Mouse (Mus musculus) Patski (cell line): Measurements from ENCODE around the gene Coq2. TPM values are rescaled to one million over a fixed set of nuclear protein-coding genes. Genes with fewer than 3 reads are reported as not detected.

ENCODE experiments used
- ATAC-seq: fragments of 100-300 bp; one replicate; pipeline ENCODE4 v1.8.0; 2021
- CTCF ChIA-PET: fragments of 350-600 bp; sonication (Branson Sonifier 250); formaldehyde crosslinking; loops from one replicate; lab custom pipeline; 2022; ENCODE audit warnings: inconsistent platforms; lab: Charles Lee
- POLR2A ChIA-PET: fragments of 350-600 bp; sonication (Branson Sonifier 250); formaldehyde crosslinking; loops from one replicate; lab custom pipeline; 2022; ENCODE audit warnings: antibody characterized with exemption, inconsistent platforms; lab: Charles Lee
- DNase-seq: peaks from one replicate; pipeline ENCODE4 v3.0.0-alpha.2; 2011; ENCODE audit warnings: low read depth, low spot score
- H3K27me3 ChIP-seq: fragments of 371-371 bp; one replicate; pipeline ENCODE4 v1.5.1; 2021
- CTCF ChIP-seq: fragments of 100-300 bp; IDR thresholded peaks from one replicate; pipeline ENCODE4 v1.5.1; 2021
- in situ Hi-C: fragments of 300-500 bp; cut with MboI; formaldehyde crosslinking; loops from 3 replicates; pipeline ENCODE4 v1.11.1; 2018; ENCODE audit warnings: low pct_unique_long_range_greater_than_20kb, mixed read lengths
- polyA plus RNA-seq: library from polyadenylated mRNA; unstranded; gene quantifications from one replicate; pipeline ENCODE4 v1.2.3, GENCODE M21; 2021

Coq2 gene
- 83.6 TPM for polyA plus RNA-seq

GRCm38 (mm10) chr5:100674711-100675376 is at the start of gene Coq2:
Coq2 (minus strand) TSS chr5:100675140.
- peak; percentile 99 for TF ChIP-seq CTCF
- no peaks in the 10 kb centered on the region for H3K27me3 ChIP-seq
- peak; percentile 82 for ATAC-seq
- POLR2A ChIA-PET: interaction anchor here (0.6 kb wide), 1 partner anchor 27 kb away, joined by 5 read pairs; no protein-coding TSS in a partner anchor
- CTCF ChIA-PET: interaction anchor here (0.7 to 1.7 kb wide), 32 partner anchors 10 to 240 kb away, joined by 3 to 11 read pairs (median 4); partner anchors contain the start of genes Abraxas1, Gpat3, Helq and Mrps18c
- peak; percentile 61 for DNase-seq
- in situ Hi-C loops: loop anchor here (5.0 kb wide), 1 partner anchor 142 kb away; no protein-coding TSS in a partner anchor

DNA sequence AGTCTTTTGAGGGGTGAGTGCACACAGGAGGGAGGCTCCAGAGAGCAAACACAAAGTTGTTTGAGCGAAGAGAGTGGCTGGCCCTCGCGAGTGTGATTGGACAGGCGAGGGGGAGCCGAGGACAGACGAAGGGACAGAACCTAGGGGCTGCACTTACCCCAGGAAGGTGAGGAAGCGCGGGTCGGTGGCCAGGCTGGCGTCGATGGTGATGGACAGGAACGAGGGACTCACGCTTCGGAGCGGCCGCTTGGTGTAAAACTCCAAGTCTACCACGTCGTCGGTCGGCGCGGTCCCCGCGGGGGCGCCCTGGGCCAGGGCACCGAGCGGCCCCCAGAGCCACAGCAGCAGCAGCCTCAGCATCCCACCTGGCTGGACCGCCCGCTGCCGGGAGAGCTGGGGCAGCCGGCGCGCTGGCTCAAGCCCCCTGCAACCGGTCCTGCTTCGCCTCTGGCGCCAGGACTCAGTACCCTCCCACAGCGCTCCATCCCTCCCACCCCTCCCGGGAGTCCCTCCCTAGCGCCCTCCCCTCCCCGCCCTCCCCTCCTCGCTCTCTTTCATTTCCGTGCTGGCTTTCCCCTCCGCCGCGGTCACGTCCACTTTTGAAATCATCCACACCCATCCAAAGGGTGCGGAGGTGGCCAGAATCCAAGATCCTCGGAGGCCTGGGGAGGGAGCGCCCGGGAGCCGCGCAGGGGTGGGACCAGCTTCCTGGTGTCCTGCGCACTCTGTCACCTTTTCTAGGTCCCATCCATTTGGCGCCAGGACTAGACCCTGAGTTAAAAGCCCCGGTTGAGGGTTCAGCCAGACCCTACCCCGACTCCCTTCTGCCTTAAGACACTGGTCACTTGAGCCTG is 44.5 kb upstream of the Coq2 start, which contains the start of gene Hpse:
Gene Hpse (minus strand): TSS at position 482 of the 854 bp plus-strand sequence.
- ChIA-PET POLR2A (no interaction called here), CTCF (no interaction called here)
- in situ Hi-C loops: loop anchor here (25.0 kb wide), 1 partner anchor 968 kb away; no protein-coding TSS in a partner anchor
- ATAC-seq (no peak), DNase-seq (no peak)
- no peak for TF ChIP-seq CTCF
- H3K27me3 ChIP-seq: no peaks in the 10 kb centered on the region

GRCm38 (mm10) chr5:100716762-100717161 is 41.8 kb upstream of the Coq2 start:
- no peak for ATAC-seq
- CTCF ChIA-PET: interaction anchor here (0.9 to 1.1 kb wide), 2 partner anchors 31 to 42 kb away, joined by 3 read pairs; partner anchors contain the start of gene Coq2

DNA sequence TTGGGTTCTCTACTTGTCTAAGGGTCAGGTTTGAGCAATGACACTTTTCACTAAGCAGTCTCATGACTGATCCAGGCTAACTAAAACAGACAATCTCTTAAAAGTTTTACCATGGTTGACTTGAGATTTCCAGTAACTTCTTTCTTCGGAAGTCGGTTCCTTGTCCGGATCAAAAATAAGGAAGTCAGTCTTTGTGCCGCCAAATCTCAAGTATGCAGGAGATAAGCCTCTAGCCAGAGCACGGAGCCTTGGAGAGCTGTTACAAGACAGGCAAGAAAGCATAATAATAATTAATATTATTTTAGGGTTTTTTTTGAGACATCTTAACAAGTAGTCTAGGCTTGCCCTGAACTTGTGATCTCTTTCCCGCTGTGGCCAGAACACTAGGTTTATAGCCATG is 36.3 kb upstream of the Coq2 start:
- ATAC-seq: no peak
- ChIA-PET CTCF (no interaction called here), POLR2A (no interaction called here)
- in situ Hi-C loops: loop anchor here (25.0 kb wide), 1 partner anchor 976 kb away; no protein-coding TSS in a partner anchor
- no peak for DNase-seq
- no peak for TF ChIP-seq CTCF
- H3K27me3 ChIP-seq: no peaks in the 10 kb centered on the region

More at GRCm38 (mm10) chr5:100716762-100717161, 41.8 kb upstream of the Coq2 start:
- POLR2A ChIA-PET: no interaction called here
- TF ChIP-seq CTCF: no peak
- in situ Hi-C loops: loop anchor here (25.0 kb wide), 1 partner anchor 971 kb away; no protein-coding TSS in a partner anchor
- DNase-seq: no peak
- H3K27me3 ChIP-seq: no peaks in the 10 kb centered on the region

DNA sequence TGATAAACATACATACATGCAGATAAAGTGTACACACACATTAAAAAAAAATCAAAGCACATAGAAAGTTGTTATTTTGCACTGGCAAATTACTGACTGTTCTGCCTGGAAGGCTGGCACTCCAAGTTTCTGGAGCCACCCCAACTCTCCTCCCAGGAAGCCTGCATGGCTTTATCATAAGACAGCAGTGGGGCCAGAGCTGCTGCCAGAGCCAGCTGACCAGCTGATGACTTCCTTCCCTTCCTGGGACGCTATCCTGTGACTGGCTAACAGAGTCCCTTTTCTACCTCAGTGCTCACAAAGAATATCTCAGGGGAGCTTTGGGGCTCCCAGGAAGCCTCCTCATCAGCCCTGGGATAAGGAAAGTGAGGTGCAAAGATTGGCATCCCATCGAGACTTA is 35.1 kb upstream of the Coq2 start:
- ChIA-PET CTCF (interaction anchor here (0.6 kb wide), 1 partner anchor 126 kb away, joined by 3 read pairs; no protein-coding TSS in a partner anchor), POLR2A (no interaction called here)
- ATAC-seq (no peak), DNase-seq (no peak)
- in situ Hi-C loops: loop anchor here (25.0 kb wide), 1 partner anchor 977 kb away; no protein-coding TSS in a partner anchor
- TF ChIP-seq CTCF: no peak
- H3K27me3 ChIP-seq: no peaks in the 10 kb centered on the region

DNA sequence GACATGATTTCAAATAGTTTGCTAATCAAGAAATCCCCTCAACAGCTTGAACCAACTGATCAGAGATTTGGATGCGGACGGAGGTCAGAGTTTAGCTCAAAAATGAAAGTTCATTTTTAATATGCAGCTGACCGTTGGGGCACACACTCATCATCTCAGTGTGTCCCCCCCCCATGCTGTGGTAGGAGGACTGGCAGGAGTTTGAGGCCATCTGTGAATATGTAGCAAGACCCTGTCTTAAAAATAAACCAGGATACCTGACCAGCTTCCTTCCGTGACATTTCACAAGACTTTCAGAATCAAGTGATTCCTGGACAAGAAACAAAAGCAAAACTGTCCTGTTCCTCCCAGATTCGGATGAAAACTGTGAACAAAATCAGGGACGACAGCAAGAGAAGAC is 34.1 kb upstream of the Coq2 start:
- TF ChIP-seq CTCF: no peak
- no peaks in the 10 kb centered on the region for H3K27me3 ChIP-seq
- POLR2A ChIA-PET: no interaction called here
- in situ Hi-C loops: loop anchor here (25.0 kb wide), 1 partner anchor 978 kb away; no protein-coding TSS in a partner anchor
- CTCF ChIA-PET: no interaction called here
- no peak for DNase-seq
- ATAC-seq: no peak

GRCm38 (mm10) chr5:100706675-100707074 is 31.7 kb upstream of the Coq2 start:
- in situ Hi-C loops: loop anchor here (25.0 kb wide), 1 partner anchor 981 kb away; no protein-coding TSS in a partner anchor
- peak; percentile 20 for DNase-seq
- TF ChIP-seq CTCF: no peak
- POLR2A ChIA-PET: interaction anchor here (0.6 kb wide), 1 partner anchor 44 kb away, joined by 6 read pairs; no protein-coding TSS in a partner anchor
- peak; percentile 18 for ATAC-seq
- no peaks in the 10 kb centered on the region for H3K27me3 ChIP-seq
- CTCF ChIA-PET: interaction anchor here (0.9 to 1.6 kb wide), 5 partner anchors 11 to 35 kb away, joined by 3 to 5 read pairs (median 5); partner anchors contain the start of gene Coq2

GRCm38 (mm10) chr5:100704272-100704671 is 29.3 kb upstream of the Coq2 start:
- POLR2A ChIA-PET: interaction anchor here (0.5 kb wide), 1 partner anchor 14 kb away, joined by 7 read pairs; no protein-coding TSS in a partner anchor
- no peaks in the 10 kb centered on the region for H3K27me3 ChIP-seq
- TF ChIP-seq CTCF: peak; percentile 77
- in situ Hi-C loops: loop anchor here (25.0 kb wide), 1 partner anchor 983 kb away; no protein-coding TSS in a partner anchor
- CTCF ChIA-PET: interaction anchor here (1.8 kb wide), 1 partner anchor 29 kb away, joined by 7 read pairs; the partner anchor contains the start of gene Coq2
- no peak for DNase-seq
- ATAC-seq: no peak

DNA sequence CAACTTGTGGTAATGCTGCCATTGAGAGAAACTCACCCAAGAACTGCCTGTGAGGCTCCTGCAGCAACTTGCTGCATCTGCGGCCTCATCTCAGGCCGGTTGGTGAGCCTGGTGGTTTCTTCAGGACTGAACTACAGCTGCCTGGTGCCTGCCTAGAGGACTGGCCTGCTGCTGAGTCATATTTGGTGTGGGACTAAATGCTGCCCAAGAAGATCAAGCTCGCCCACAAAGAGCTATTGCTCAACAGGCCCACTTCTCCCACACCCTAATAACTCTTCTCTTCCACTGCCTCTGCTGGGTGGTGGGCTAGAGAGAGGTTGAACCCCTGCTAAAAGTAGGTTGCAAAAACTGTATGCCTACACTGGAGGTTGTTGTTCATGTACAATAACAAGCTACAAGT is 27.4 kb upstream of the Coq2 start:
- TF ChIP-seq CTCF: no peak
- CTCF ChIA-PET: interaction anchor here (1.2 to 1.8 kb wide), 2 partner anchors 27 to 28 kb away, joined by 3 to 7 read pairs; partner anchors contain the start of gene Coq2

More for the DNA sequence above, 27.4 kb upstream of the Coq2 start:
- DNase-seq: no peak
- in situ Hi-C loops: loop anchor here (25.0 kb wide), 1 partner anchor 985 kb away; no protein-coding TSS in a partner anchor
- POLR2A ChIA-PET: interaction anchor here (0.6 kb wide), 1 partner anchor 28 kb away, joined by 5 read pairs; the partner anchor contains the start of gene Coq2
- no peak for ATAC-seq
- H3K27me3 ChIP-seq: no peaks in the 10 kb centered on the region
